Mouse (Mus musculus) bone marrow, adult 2 months (tissue): ENCODE data around the gene Dvl2.

Source experiments
- CTCF ChIP-seq: fragments of 200-500 bp; IDR thresholded peaks from 2 replicates; pipeline ENCODE4 v1.5.1; 2011; ENCODE audit warnings: low read length, control low read depth; ENCODE audit not compliant: control insufficient read depth, insufficient read depth
- POLR2A ChIP-seq: fragments of 200-500 bp; IDR thresholded peaks from 2 replicates; pipeline ENCODE4 v1.6.1; 2011; ENCODE audit warnings: low read depth, mild to moderate bottlenecking, control low read depth, low read length, borderline replicate concordance; ENCODE audit not compliant: control insufficient read depth

- TF ChIP-seq CTCF = no peak
- no peak for TF ChIP-seq POLR2A
Measured at GRCm38 (mm10) chr11:70049366-70049765, 49.0 kb downstream of the Dvl2 start.
